Mouse (Mus musculus) liver, postnatal 0 days (tissue): ENCODE results near the gene Hcls1.

Source experiments
- CTCF ChIP-seq: sonication (generic); IDR thresholded peaks from 2 replicates; pipeline ENCODE4 v1.5.1; 2016; ENCODE audit warnings: antibody characterized with exemption, low read depth
- EP300 ChIP-seq: IDR thresholded peaks from 2 replicates; pipeline ENCODE4 v1.6.1; 2016; ENCODE audit warnings: antibody characterized with exemption, low read depth, mild to moderate bottlenecking

DNA sequence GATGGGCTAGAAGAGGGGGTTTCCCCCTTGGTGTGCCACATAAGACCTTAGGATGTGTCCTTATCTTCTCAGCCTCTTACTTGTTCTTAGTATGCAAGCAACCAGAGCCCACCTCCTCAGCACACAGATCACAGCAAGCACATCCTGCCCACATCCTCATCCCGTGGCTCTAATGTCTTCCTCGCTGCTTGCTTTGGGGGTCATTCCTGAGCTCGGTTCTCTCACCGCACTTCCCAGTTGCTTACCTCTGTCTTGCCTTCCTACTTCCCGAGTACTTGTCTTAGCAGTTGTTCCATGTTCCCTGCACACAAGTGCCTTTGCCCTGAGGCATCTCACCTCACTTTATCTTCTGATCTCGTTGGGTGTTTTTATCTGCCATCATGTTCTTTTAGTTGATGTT is 12.8 kb upstream of the Hcls1 start:
- no peak for TF ChIP-seq EP300
- no peak for TF ChIP-seq CTCF
